Comparison of ENCODE assay signal across 8 mouse cellular contexts in the genomic region with DNA sequence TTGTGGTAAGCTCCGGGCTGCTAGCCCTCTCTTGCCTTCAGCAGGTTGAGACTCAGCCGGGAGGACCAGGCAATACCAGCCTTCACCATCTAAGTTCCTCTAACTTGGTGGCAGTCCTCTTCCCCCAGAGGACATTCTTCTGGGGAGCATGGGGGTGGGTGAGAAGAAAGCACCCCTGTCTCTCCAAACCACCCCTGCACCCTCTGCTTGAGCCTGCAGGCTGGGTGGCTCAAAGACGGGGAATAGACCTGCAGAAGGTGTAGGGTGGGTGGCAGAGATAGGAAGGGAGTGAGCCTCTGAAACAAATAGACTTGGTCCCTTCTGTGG. TPM values are rescaled to one million over a fixed set of nuclear protein-coding genes. Genes with fewer than 3 reads are reported as not detected.
DNase-seq lines count a peak whose midpoint lies in the region; ATAC-seq and TF ChIP-seq lines count a peak whose summit lies in the region.

No protein-coding gene starts in this region.

- H3K36me3 ChIP-seq in kidney, embryonic 15.5 days: no peaks in the 10 kb centered on the region
- no peaks in the 10 kb centered on the region for H3K36me3 ChIP-seq in embryonic facial prominence, embryonic 11.5 days (replicated peaks; ENCODE audit: control insufficient read depth, insufficient read depth, low read depth, low read length)
- H3K36me3 ChIP-seq in hindbrain, embryonic 16.5 days (ENCODE audit: control insufficient read depth, insufficient read depth, low read length): no peaks in the 10 kb centered on the region
- H3K36me3 ChIP-seq in midbrain, postnatal 0 days (ENCODE audit: insufficient read depth, low read length): no peaks in the 10 kb centered on the region

- 0 out of 2 replicates have a peak, but pooled peaks have one; percentile 2 for ATAC-seq in kidney, embryonic 15.5 days (replicated peaks; ENCODE audit: low FRiP score)
- ATAC-seq in embryonic facial prominence, embryonic 11.5 days (replicated peaks; ENCODE audit: insufficient number of reproducible peaks, low FRiP score, low TSS enrichment, low read depth): peak; percentile 74; the same call in 1 of the 2 replicates
- peak; percentile 17; the same call in 1 of the 2 replicates for ATAC-seq in hindbrain, embryonic 16.5 days
- ATAC-seq in midbrain, postnatal 0 days (ENCODE audit: low FRiP score): no peak

- peaks cover 12% of the 10 kb centered on the region for H3K4me1 ChIP-seq in kidney, embryonic 15.5 days
- peaks cover 3% of the 10 kb centered on the region; the same call in 1 of the 2 replicates for H3K4me1 ChIP-seq in embryonic facial prominence, embryonic 11.5 days (ENCODE audit: control insufficient read depth, insufficient read depth, low read length)
- no peaks in the 10 kb centered on the region; the same call in none of the 2 replicates for H3K4me1 ChIP-seq in hindbrain, embryonic 16.5 days (ENCODE audit: control insufficient read depth, insufficient read depth, low read depth, low read length)
- H3K4me1 ChIP-seq in midbrain, postnatal 0 days (ENCODE audit: insufficient read depth, low read length): peaks cover 9% of the 10 kb centered on the region; the same call in 1 of the 2 replicates

- 0 out of 2 replicates have a peak overlapping the region, but pooled peaks have one; percentile 4 for H3K9ac ChIP-seq in kidney, embryonic 15.5 days
- peak overlapping the region; percentile 59 for H3K9ac ChIP-seq in embryonic facial prominence, embryonic 11.5 days (replicated peaks; ENCODE audit: low read length)
- H3K9ac ChIP-seq in hindbrain, embryonic 16.5 days (ENCODE audit: low read depth, low read length): peak overlapping the region; percentile 85
- peak overlapping the region; percentile 77 for H3K9ac ChIP-seq in midbrain, postnatal 0 days (replicated peaks; ENCODE audit: low read length, poor library complexity, severe bottlenecking)

- no peak for TF ChIP-seq CTCF in midbrain, postnatal 0 days (IDR thresholded peaks at IDR 0.05)

- H3K27ac ChIP-seq in kidney, embryonic 15.5 days: no peak overlapping the region
- no peak overlapping the region for H3K27ac ChIP-seq in embryonic facial prominence, embryonic 11.5 days (replicated peaks; ENCODE audit: low read depth, low read length)
- H3K27ac ChIP-seq in hindbrain, embryonic 16.5 days (ENCODE audit: low read depth, low read length): peak overlapping the region; percentile 89
- H3K27ac ChIP-seq in midbrain, postnatal 0 days (ENCODE audit: low read depth, low read length): peak overlapping the region; percentile 83

- no peak for DNase-seq in kidney, postnatal 10 days
- DNase-seq in embryonic facial prominence, embryonic 11.5 days (ENCODE audit: low spot score): no peak
- DNase-seq in midbrain, postnatal 0 days (ENCODE audit: low spot score): no peak
- DNase-seq in urinary bladder, adult 2 months (ENCODE audit: low spot score): no peak
- no peak for DNase-seq in layer of hippocampus, adult 9-11 months
- no peak for DNase-seq in kidney, adult 18-20 months

- WGBS in kidney, embryonic 15.5 days: 15% methylated on average over 3 of the region's 3 CpGs
- 21% methylated on average over 3 of the region's 3 CpGs for WGBS in embryonic facial prominence, embryonic 11.5 days
- WGBS in hindbrain, embryonic 16.5 days: 12% methylated on average over 3 of the region's 3 CpGs
- 9% methylated on average over 3 of the region's 3 CpGs for WGBS in midbrain, postnatal 0 days

- peak overlapping the region; percentile 97 for H3K4me2 ChIP-seq in kidney, embryonic 15.5 days
- peak overlapping the region; percentile 99 for H3K4me2 ChIP-seq in embryonic facial prominence, embryonic 11.5 days (ENCODE audit: low read depth, low read length)
- peak overlapping the region; percentile 80 for H3K4me2 ChIP-seq in hindbrain, embryonic 16.5 days (ENCODE audit: low read length)
- H3K4me2 ChIP-seq in midbrain, postnatal 0 days (ENCODE audit: low read depth, low read length, poor library complexity, severe bottlenecking): peak overlapping the region; percentile 69

- no peaks in the 10 kb centered on the region for H3K9me3 ChIP-seq in kidney, embryonic 15.5 days (replicated peaks)
- H3K9me3 ChIP-seq in embryonic facial prominence, embryonic 11.5 days (replicated peaks; ENCODE audit: control insufficient read depth, low read length): no peaks in the 10 kb centered on the region
- H3K9me3 ChIP-seq in hindbrain, embryonic 16.5 days (ENCODE audit: control insufficient read depth, low read length): no peaks in the 10 kb centered on the region
- H3K9me3 ChIP-seq in midbrain, postnatal 0 days (ENCODE audit: low read length): no peaks in the 10 kb centered on the region

- peaks cover 51% of the 10 kb centered on the region for H3K27me3 ChIP-seq in kidney, embryonic 15.5 days
- peaks cover 9% of the 10 kb centered on the region for H3K27me3 ChIP-seq in embryonic facial prominence, embryonic 11.5 days (ENCODE audit: control insufficient read depth, insufficient read depth, low read length)
- no peaks in the 10 kb centered on the region for H3K27me3 ChIP-seq in hindbrain, embryonic 16.5 days (replicated peaks; ENCODE audit: control insufficient read depth, insufficient read depth, low read length)
- H3K27me3 ChIP-seq in midbrain, postnatal 0 days (ENCODE audit: insufficient read depth, low read length): no peaks in the 10 kb centered on the region

- peak overlapping the region; percentile 49 for H3K4me3 ChIP-seq in kidney, embryonic 15.5 days (replicated peaks)
- H3K4me3 ChIP-seq in embryonic facial prominence, embryonic 11.5 days (ENCODE audit: low read depth, low read length): peak overlapping the region; percentile 53
- H3K4me3 ChIP-seq in hindbrain, embryonic 16.5 days (ENCODE audit: low read length): peak overlapping the region; percentile 80
- H3K4me3 ChIP-seq in midbrain, postnatal 0 days (ENCODE audit: low read depth, low read length): peak overlapping the region; percentile 62

RNA-seq across cellular contexts. Expression of gene Plppr5, which starts 1.3 kb away (rescaled TPM):
- polyA plus RNA-seq in kidney, embryonic 15.5 days (2015; fragmentation: Nextera tagmentation; extraction: Ambion mirVana): 0.27 and 0.28 TPM in 2 replicates
- polyA plus RNA-seq in embryonic facial prominence, embryonic 11.5 days (2014; fragmentation: Nextera tagmentation; extraction: Ambion mirVana): 0.25 and 0.26 TPM in 2 replicates
- polyA plus RNA-seq in hindbrain, embryonic 16.5 days (2015; fragmentation: Nextera tagmentation; extraction: Ambion mirVana): 8.4 and 8.8 TPM in 2 replicates
- total RNA-seq in midbrain, postnatal 0 days (2014; rRNA removed): 25.5 and 30.4 TPM in 2 replicates
- 13.5 and 14.9 TPM in 2 replicates for polyA plus RNA-seq in midbrain, postnatal 0 days (2015; fragmentation: Nextera tagmentation; extraction: Ambion mirVana)
- 1.4 TPM in 2 replicates for polyA plus RNA-seq in urinary bladder, adult 2 months (2012; rRNA removed)

Comparison
In these comparisons a context has a peak if more than half of its experiments do, and no peak if none do; other contexts are left out.
1. H3K27ac ChIP-seq: peak in hindbrain, embryonic 16.5 days (single experiment) and midbrain, postnatal 0 days (single experiment); none in kidney, embryonic 15.5 days (single experiment) and embryonic facial prominence, embryonic 11.5 days (single experiment).
2. H3K9ac ChIP-seq: peak in every context shown above with its lines; median percentile 85 in hindbrain, embryonic 16.5 days; 77 in midbrain, postnatal 0 days; 59 in embryonic facial prominence, embryonic 11.5 days; 4 in kidney, embryonic 15.5 days.
3. Peak in every context shown above with its lines, with median percentiles within 50 percentile points of each other: H3K4me2 ChIP-seq and H3K4me3 ChIP-seq.